Mouse (Mus musculus): ENCODE measurements around the gene St6galnac1. TPM values are rescaled to one million over a fixed set of nuclear protein-coding genes. Genes with fewer than 3 reads are reported as not detected.

Gene St6galnac1
- polyA plus RNA-seq, 2 experiments = not detected

GRCm38 (mm10) chr11:116821057-116821940 lies 46.0 kb upstream of the St6galnac1 start:
- DNase-seq (ENCODE audit: low read depth in 3 of 3, low spot score in 3 of 3) (no peak), ATAC-seq (ENCODE audit: insufficient read depth) (no peak)
- no peaks in the 10 kb centered on the region; the same call in 1 of the 2 replicates for H3K27me3 ChIP-seq (ENCODE audit: control insufficient read depth, insufficient read depth, low read length)
- H3K36me3 ChIP-seq (replicated peaks; ENCODE audit: control insufficient read depth, insufficient read depth, low read depth) = no peaks in the 10 kb centered on the region
- no peak overlapping the region for H3K4me3 ChIP-seq (ENCODE audit: insufficient read depth in 1 of 2, low read depth in 2 of 2, low read length in 2 of 2)
- 49% methylated on average over 13 of the region's 13 CpGs for WGBS (ENCODE audit: insufficient replicate concordance)
- no peak overlapping the region for H3K4me2 ChIP-seq (ENCODE audit: low read depth)
- no peak overlapping the region for H3K9ac ChIP-seq (replicated peaks)
- TF ChIP-seq EP300 (IDR thresholded peaks at IDR 0.05; ENCODE audit: low read depth) (no peak), CTCF (IDR thresholded peaks at IDR 0.05; ENCODE audit: low read depth) (no peak)
- no peak overlapping the region for H3K27ac ChIP-seq
- H3K9me3 ChIP-seq (ENCODE audit: control insufficient read depth, low read length) = no peaks in the 10 kb centered on the region
- H3K4me1 ChIP-seq (replicated peaks; ENCODE audit: control insufficient read depth in 2 of 2, insufficient read depth in 2 of 2, low read length in 1 of 2) = no peaks in the 10 kb centered on the region

- no peaks in the 10 kb centered on the region for H3K27me3 ChIP-seq (ENCODE audit: control insufficient read depth, insufficient read depth, low read length)
- no peak overlapping the region for H3K9ac ChIP-seq (replicated peaks)
- no peak for DNase-seq (ENCODE audit: low read depth in 3 of 3, low spot score in 3 of 3)
- H3K4me2 ChIP-seq (ENCODE audit: low read depth) = no peak overlapping the region
- H3K4me3 ChIP-seq (ENCODE audit: insufficient read depth in 1 of 2, low read depth in 2 of 2, low read length in 2 of 2) = no peak overlapping the region
- TF ChIP-seq CTCF (IDR thresholded peaks at IDR 0.05; ENCODE audit: low read depth) (no peak), EP300 (IDR thresholded peaks at IDR 0.05; ENCODE audit: low read depth) (no peak)
- no peaks in the 10 kb centered on the region for H3K4me1 ChIP-seq (replicated peaks; ENCODE audit: control insufficient read depth in 2 of 2, insufficient read depth in 2 of 2, low read length in 1 of 2)
- H3K36me3 ChIP-seq (replicated peaks; ENCODE audit: control insufficient read depth, insufficient read depth, low read depth) = no peaks in the 10 kb centered on the region
- no peaks in the 10 kb centered on the region for H3K9me3 ChIP-seq (ENCODE audit: control insufficient read depth, low read length)
- ATAC-seq (ENCODE audit: insufficient read depth) = no peak
- WGBS (ENCODE audit: insufficient replicate concordance) = 69% methylated on average over 5 of the region's 5 CpGs
- H3K27ac ChIP-seq = no peak overlapping the region
Observed at GRCm38 (mm10) chr11:116819932-116820593, 44.8 kb upstream of the St6galnac1 start.

DNA sequence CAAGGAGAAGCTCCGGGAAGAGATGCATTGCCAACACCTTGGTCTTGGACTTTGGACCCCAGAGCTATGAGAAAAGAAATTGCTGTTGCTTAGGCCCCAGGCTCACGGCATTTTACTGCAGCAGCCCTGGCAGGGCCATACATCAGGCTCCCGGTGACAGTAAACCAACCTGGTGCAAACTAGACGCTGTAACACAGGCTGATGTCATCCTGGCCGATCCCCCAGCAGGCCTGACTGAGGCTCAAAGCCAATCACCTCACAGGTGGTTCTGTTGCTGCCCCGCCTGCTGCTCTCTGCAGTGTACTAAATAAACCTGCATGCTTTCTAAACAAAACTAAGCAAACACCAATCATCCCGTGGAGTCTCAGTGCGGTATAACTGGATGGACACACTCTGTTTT lies 43.4 kb upstream of the St6galnac1 start:
- no peak for TF ChIP-seq CTCF (IDR thresholded peaks at IDR 0.05; ENCODE audit: low read depth)
- no peak for TF ChIP-seq EP300 (IDR thresholded peaks at IDR 0.05; ENCODE audit: low read depth)
- Histone ChIP-seq H3K36me3 (replicated peaks; ENCODE audit: control insufficient read depth, insufficient read depth, low read depth) (no peaks in the 10 kb centered on the region), H3K4me1 (replicated peaks; ENCODE audit: control insufficient read depth in 2 of 2, insufficient read depth in 2 of 2, low read length in 1 of 2) (no peaks in the 10 kb centered on the region), H3K27me3 (ENCODE audit: control insufficient read depth, insufficient read depth, low read length) (no peaks in the 10 kb centered on the region), H3K4me2 (ENCODE audit: low read depth) (no peak overlapping the region), H3K9me3 (ENCODE audit: control insufficient read depth, low read length) (no peaks in the 10 kb centered on the region), H3K9ac (replicated peaks) (no peak overlapping the region), H3K27ac (no peak overlapping the region), H3K4me3 (ENCODE audit: insufficient read depth in 1 of 2, low read depth in 2 of 2, low read length in 2 of 2) (no peak overlapping the region)
- no peak for ATAC-seq (ENCODE audit: insufficient read depth)
- no peak for DNase-seq (ENCODE audit: low read depth in 3 of 3, low spot score in 3 of 3)
- WGBS (ENCODE audit: insufficient replicate concordance) = 49% methylated on average over 8 of the region's 8 CpGs

DNA sequence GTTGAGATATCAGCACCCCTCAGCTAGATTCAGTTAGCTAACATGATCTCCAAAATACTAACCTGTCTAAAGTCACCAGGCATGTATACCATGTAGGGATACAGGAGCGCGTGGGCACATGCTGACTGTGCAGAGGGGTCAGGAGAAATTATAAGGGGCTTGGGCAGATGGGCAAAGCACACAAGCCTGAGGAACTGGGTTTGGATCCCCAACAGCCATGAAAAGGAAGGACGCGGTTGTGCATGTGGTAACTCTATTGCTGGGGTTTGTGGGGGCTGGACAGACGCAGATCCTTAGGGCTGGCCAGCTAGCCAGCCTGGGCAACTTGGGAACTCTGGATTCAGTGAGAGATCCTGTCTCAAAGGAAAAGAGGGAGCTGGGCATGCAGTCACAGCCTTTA lies 42.3 kb upstream of the St6galnac1 start:
- no peak overlapping the region for H3K27ac ChIP-seq
- H3K9me3 ChIP-seq (ENCODE audit: control insufficient read depth, low read length) = no peaks in the 10 kb centered on the region
- no peaks in the 10 kb centered on the region for H3K27me3 ChIP-seq (ENCODE audit: control insufficient read depth, insufficient read depth, low read length)
- no peak overlapping the region for H3K4me3 ChIP-seq (ENCODE audit: insufficient read depth in 1 of 2, low read depth in 2 of 2, low read length in 2 of 2)
- ATAC-seq (ENCODE audit: insufficient read depth) (no peak), DNase-seq (ENCODE audit: low read depth in 3 of 3, low spot score in 3 of 3) (no peak)
- no peaks in the 10 kb centered on the region for H3K36me3 ChIP-seq (replicated peaks; ENCODE audit: control insufficient read depth, insufficient read depth, low read depth)
- H3K4me2 ChIP-seq (ENCODE audit: low read depth) = no peak overlapping the region
- no peaks in the 10 kb centered on the region for H3K4me1 ChIP-seq (replicated peaks; ENCODE audit: control insufficient read depth in 2 of 2, insufficient read depth in 2 of 2, low read length in 1 of 2)
- 66% methylated on average over 5 of the region's 5 CpGs for WGBS (ENCODE audit: insufficient replicate concordance)
- TF ChIP-seq EP300 (IDR thresholded peaks at IDR 0.05; ENCODE audit: low read depth) (no peak), CTCF (IDR thresholded peaks at IDR 0.05; ENCODE audit: low read depth) (no peak)
- no peak overlapping the region for H3K9ac ChIP-seq (replicated peaks)

DNA sequence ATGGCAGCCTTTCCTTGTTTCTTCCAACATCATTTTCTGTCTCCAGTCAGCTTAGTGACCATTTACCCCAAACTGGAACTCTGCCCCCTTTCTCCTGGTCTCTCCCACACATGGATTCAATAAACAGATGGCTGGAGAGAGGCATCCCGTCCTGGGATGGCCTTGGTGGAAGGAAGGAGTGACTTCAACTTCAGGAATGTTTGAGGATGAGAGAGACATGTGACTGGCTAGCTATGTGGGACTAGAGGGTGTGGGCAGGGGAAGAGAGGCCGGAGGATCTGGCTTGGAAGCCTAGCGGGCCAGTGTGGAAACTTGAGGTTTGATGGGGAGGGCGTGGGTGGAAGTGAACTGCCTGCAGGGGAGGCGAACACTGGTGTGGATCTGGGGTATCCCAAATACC lies 41.5 kb upstream of the St6galnac1 start:
- no peaks in the 10 kb centered on the region for H3K9me3 ChIP-seq (ENCODE audit: control insufficient read depth, low read length)
- no peak for DNase-seq (ENCODE audit: low read depth in 3 of 3, low spot score in 3 of 3)
- no peak overlapping the region for H3K9ac ChIP-seq (replicated peaks)
- no peaks in the 10 kb centered on the region for H3K36me3 ChIP-seq (replicated peaks; ENCODE audit: control insufficient read depth, insufficient read depth, low read depth)
- H3K4me2 ChIP-seq (ENCODE audit: low read depth) = no peak overlapping the region
- H3K4me1 ChIP-seq (replicated peaks; ENCODE audit: control insufficient read depth in 2 of 2, insufficient read depth in 2 of 2, low read length in 1 of 2) = no peaks in the 10 kb centered on the region
- ATAC-seq (ENCODE audit: insufficient read depth) = no peak
- 58% methylated on average over 5 of the region's 5 CpGs for WGBS (ENCODE audit: insufficient replicate concordance)
- TF ChIP-seq CTCF (IDR thresholded peaks at IDR 0.05; ENCODE audit: low read depth) (no peak), EP300 (IDR thresholded peaks at IDR 0.05; ENCODE audit: low read depth) (no peak)
- H3K27ac ChIP-seq = no peak overlapping the region
- no peaks in the 10 kb centered on the region for H3K27me3 ChIP-seq (ENCODE audit: control insufficient read depth, insufficient read depth, low read length)
- H3K4me3 ChIP-seq (ENCODE audit: insufficient read depth in 1 of 2, low read depth in 2 of 2, low read length in 2 of 2) = no peak overlapping the region

All from liver, embryonic 14.5 days (tissue).